Mouse (Mus musculus) left cerebral cortex, postnatal 4 days (tissue): ENCODE measurements around the gene Sept8. TPM values are rescaled to one million over a fixed set of nuclear protein-coding genes. Genes with fewer than 3 reads are reported as not detected.
"Not testable (repeated sequence)": the region's sequence is repeated elsewhere in the genome, so short reads cannot be mapped to it uniquely, and the experiment has no call there.

Source experiments
- DNase-seq: peaks from one replicate; pipeline ENCODE4 v3.0.0-alpha.2; 2022
- intact Hi-C: fragments of 180-260 bp; cut with DNase I; formaldehyde crosslinking; loops from one replicate; pipeline ENCODE4 v1.15.1; 2025
- total RNA-seq, 2 experiments: library from RNA; stranded (reverse); gene quantifications; 2 replicates each; pipeline ENCODE4 v1.2.3; 2021

The Sept8 gene
- total RNA-seq, 2 experiments from 2014 or later = 53.7 to 54.5 TPM

DNA sequence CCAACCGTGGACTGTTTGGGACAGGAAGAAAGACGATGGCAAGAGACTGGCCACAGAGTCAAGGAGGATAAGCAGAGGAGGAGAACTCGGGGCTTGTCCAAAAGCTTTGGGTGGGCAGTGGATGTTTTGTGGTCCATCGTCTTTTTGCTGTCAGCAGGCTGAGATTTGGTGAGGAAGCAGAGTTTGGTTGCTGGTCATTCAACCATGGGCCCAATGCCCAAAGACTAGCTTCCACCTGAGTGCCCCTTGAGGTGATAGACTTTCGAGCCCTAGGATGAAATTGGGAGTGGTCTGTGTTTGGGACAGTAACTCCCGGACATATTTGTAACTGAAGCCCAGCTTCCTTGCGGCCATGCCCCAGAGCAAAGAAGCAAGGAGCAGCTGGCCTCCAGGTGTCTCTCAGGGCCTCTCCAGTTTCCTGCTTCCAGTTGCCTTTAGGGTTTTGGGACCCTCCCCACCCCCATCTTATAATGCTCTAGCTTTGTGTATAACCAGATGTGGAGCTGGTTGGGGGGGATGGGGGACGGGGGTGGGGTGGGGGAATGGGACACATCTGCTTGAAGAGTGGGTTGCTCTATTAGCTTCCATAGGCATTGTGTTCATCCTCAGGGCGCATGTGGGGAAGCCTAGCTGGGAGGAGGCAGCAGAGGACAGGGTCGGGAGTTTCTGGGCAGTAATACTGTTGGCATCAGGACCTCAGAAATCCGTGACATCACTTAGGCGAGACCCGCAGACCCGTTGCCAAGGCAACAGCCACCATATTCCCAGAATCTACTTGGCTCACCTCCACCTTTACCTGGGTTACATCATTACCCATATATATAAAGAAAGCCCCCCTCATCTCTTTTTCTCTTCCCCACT, 4.7 kb downstream of the Sept8 start:
- no peak for DNase-seq
- intact Hi-C loops = no loop called here

DNA sequence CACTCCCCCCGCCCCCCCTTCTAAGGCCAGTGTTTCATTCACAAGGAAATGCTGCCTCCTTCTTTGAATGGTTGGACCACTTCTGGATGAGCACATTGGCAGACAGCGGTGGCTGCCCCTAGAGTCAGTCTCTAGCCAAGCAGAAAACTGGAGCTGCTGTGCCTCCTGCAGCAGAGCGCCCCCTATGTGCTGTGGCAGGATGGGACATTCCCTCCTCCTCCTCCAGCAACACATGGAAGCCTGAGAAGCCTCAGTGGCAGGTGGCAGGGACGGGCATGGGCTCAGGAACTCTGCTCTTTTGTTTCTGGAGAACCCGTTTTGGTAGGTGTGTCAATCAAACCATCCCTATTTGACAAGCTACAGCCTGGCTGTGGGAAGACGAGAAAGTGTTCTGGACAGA, 5.8 kb downstream of the Sept8 start:
- intact Hi-C loops = no loop called here
- DNase-seq = no peak

DNA sequence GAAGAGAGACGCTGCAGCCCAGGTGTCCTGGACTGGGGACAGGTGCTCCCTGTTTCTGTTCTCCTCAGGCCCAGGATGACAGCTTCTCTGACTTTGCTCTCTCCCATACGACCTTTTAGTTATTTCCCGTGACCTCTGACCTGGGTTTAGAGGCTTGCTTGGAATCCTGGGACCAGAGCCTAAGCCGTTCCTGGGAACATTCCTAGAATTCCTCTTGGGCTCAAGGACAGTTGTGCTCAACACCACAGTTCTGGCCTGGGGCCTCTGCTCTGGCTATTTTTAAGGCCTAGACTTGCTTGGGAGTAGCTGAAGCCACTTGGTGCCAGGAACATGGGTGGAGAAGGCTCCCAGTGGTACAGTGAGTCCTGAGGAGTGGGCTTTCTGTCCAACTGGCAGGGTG, 6.4 kb downstream of the Sept8 start:
- DNase-seq = no peak
- intact Hi-C loops = no loop called here

DNA sequence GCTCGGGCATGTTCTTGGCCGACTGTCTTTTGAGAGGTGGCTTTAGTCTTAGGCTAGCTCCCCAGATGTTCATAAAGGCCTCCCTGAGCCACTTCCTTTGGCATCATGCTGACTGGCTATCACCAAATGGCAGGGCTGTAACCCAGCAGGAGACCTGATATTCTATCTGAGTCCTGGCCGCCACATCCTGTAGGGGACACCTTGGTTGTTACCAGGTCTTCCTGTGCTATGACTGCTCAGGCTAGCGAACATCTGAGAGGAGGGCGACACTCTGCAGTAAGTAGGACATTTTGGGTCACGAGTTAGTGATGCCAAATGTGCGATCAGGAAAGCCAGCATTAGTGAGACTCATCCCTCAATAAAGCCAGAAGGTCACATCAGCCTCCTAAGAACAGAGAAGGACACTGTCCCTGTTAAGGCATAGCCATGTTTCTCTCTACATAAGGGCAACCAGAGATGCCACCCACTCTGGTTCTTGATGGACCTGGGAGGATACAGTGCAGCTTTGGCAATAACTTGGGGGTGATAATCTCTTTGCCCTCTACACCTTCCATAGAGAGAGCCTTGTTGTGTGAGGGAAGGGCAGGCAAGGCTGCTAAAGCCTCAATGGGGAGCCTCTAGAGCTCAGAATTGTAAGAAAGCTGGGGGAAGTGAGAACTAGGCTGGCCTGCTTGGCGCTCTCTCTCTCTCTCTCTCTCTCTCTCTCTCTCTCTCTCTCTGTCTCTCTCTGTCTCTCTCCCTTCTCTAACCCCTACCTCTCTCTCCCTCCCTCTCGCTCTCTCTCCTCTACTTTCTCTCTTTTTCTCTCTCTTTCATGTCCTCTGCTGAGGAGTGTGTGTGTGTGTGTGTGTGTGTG, 9.6 kb downstream of the Sept8 start:
- DNase-seq = no peak
- intact Hi-C loops = no loop called here

DNA sequence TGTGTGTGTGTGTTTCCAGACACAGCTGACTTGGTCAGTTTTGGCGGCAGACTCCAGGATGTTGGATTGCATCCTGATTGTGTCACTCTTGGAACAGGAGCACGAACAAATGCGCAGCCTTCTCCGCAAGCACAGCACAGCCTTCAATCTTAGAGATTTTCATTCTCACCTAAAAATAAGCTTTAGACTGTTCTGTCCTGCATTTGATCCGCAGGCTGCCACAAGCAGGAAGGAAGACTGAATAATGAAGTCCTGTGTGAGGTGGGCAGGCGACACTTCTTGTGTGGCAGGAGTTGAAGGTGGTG, 10.1 kb downstream of the Sept8 start:
- DNase-seq = no peak
- intact Hi-C loops = no loop called here

DNA sequence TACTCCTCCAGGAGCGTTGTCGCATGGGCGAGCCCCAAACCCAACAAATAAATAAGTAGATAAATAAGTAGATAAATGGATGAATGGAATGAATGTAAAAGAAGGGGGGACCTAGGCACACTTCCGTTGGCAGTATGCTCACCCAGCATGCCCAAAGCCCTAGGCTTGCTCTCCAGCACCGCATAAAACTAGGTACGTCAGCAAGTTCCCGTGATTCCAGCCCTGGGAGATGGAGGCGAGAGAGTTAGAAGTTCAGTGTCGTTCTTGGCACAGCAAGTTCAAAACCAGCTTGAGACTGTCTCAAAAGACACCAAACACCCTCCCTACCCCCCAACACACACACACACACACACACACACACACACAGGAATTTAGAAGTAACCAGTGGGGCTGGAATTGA, 10.9 kb downstream of the Sept8 start:
- intact Hi-C loops = no loop called here
- DNase-seq = no peak

DNA sequence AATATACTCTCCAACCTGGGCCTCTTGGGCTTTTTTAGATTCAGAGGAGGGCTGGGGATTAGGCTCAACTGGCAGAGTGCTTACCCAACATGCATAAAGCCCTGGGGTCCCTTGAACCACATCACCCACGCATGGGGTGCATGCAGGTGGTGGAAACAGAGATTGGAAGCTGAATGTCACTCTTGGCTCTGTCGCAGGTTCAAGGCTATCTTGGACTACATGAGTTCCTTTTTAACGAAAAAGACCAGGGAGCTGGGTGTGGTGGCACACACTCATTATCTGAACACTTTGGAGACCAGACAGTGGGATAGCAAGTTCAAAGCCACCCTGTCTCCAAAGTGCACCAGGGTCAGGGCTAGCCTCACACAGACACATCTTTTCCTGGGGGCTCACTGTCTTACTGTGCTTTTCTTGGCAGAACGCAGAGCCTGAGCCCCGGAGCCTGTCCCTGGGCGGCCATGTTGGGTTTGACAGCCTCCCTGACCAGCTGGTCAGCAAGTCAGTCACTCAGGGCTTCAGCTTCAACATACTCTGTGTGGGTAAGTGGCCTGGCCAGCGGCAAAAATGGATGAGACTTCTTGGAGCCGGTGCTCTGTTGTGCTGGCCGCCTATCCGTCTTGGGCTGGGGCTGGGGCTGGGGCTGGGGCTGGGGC, 12.6 kb downstream of the Sept8 start:
- DNase-seq = no peak
- intact Hi-C loops = no loop called here

DNA sequence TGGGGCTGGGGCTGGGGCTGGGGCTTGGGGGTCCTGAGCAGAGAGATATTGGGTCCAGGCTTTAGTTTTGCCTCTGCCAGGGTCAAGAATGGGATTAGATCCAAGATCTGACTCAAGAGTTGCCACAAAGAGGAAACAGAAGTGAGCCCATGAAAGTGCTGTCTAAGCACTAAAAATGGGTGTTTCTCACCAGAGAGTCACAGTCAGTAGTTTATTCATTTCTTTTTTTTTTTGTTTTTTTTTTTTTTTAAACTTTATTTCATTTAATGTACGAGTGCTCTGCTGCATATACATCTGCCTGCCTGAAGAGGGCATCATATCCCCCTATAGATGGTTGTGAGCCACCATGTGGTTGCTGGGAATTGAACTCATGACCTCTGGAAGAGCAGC, 13.2 kb downstream of the Sept8 start:
- intact Hi-C loops = no loop called here
- DNase-seq = no peak

DNA sequence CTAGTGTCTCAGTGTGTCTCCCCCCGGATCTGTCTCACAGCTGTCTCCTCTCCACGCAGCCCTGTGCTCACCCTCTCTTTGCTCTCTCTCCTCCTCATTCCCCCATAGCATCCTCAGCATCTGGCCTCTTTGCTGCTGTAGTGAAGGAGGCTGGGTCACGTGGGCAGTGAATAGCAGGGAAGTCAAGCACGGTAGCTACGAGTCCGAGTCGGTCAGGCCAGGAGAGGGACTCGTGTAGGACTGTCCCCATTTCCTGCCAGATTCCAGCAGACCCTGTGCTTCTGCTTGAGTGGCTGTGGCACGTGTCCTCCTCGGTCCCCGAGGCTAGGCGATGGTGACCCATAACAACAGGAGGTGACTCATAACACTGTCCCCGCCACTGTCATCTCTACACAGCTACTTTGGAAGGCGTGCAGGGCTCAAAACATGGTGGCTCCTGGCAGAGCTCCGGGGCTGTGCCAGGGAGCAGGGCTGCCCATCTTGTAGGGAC, 20.0 kb downstream of the Sept8 start:
- intact Hi-C loops = no loop called here
- DNase-seq = peak; percentile 60

DNA sequence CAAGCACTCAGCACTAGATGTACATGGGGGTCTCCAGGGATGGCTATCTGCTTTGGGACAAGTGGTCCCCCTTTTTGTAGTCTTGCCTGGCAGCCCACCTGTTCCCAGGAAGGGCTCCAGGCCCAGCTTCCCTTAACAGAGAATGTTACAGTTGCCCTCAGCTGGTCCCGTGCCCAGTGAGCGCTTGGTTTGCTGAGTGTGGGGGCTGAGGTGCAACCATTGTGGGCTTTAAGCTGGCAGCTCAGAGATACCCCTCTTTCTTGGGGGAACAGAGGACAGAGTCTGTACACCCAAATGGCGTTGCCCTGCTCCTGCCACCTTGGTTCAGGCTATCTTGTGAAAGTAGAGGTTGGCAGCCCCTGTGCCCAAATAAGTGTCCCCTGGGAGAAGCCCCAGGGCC, 21.3 kb downstream of the Sept8 start:
- no peak for DNase-seq
- intact Hi-C loops = no loop called here

DNA sequence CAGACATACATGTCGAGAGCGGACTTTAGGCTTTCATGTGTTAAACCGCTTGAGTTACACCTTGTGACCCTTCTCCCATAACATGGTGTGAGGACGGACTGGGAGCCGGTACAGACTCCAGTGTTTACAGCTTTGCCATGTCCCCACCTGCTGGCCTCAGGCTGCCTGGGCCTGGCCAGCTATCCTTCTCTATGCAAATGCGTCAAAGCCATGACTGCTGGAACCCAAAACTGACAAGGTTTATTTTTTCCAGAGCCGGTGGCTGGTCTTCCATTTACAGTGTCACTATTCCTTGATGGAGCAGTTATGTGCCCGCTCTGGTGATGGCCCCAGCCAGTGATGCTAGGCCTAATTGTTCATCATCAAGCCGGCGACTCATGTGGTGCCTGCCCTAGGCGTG, 22.2 kb downstream of the Sept8 start:
- no peak for DNase-seq
- intact Hi-C loops = no loop called here

DNA sequence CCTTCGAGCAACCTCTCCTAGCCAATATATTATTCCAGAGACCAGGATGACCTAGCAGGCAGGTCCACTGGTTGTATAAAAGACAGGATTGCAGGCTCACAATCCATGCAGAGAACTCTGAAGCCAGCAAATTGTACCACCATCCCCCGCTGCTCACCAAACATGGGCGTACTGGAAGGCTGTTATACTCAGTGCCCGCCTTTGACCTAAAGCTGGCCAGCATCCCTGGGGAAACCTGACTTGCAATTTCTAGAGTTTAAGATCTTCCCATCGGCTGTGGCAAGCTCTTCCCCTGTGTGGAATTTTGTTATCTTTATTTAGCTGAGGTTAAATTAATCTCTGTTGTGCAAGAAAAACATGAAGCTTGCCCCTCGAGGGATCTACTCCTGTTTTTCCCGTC, 24.0 kb downstream of the Sept8 start:
- intact Hi-C loops = no loop called here
- no peak for DNase-seq

DNA sequence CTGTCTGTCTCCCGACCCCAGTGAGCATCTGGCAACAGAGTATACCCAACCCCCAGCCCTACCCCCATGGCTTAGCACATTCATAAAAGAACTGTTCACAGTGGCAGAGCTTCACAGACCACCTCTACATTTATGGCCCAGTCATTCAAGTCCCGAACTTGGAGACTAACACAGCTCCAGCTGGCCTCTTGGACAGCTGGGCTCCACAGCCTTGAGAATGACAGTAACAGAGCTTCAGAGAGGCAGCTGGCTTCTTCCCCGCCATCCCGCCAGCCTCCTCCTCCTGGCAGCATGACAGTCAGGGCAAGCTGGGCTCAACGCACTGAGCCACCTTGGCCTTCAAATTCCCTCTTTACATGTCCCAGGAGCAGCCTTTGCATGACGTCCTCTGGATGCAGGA, 27.2 kb downstream of the Sept8 start:
- DNase-seq = peak; percentile 80
- intact Hi-C loops = no loop called here

DNA sequence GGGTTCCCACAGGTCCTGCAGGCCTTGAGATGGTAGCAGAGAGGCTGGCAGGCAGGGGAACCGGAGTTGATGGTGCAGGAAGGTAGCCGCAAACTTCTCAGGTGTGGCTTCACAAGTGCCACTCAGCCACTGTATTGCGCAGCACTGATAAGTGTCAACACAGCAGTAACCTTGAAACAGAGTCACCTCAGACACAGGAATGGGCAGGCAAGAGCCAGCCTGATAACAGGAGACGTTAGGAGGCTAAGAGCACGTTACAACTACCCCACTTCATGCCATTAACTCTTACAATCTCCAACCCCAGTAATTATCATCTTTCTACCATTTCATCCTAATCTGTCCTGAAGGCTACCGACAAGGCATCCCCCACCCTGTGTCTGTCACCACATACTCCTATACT, 28.5 kb downstream of the Sept8 start:
- intact Hi-C loops = no loop called here
- DNase-seq = no peak

DNA sequence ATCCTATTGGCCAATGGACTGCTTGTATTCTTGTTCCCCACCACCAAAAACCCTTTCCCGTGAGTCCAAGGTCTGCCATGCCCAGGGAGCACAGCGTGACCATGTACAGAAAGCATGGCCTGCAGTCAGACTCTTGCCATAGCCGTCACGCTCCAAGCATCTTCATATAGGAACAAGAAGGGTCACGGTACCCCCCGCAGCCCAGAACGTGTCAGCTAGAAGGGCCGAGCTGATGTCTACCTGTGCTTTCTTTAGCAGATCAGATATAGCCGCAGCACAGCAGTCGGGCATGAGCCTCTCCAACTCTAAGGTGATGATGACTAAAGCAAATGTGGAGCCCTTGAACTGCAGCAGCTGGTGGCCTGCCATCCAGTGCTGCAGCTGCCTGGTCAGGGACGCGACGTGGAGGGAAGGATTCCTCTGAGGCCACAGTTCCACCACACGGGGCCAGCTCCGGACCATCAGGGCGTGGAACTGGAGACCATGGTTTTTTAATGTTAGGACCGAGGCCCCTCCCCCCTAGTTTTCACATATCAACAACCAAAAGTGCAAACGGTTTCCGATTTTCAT, 29.1 kb downstream of the Sept8 start:
- no peak for DNase-seq
- intact Hi-C loops = no loop called here

DNA sequence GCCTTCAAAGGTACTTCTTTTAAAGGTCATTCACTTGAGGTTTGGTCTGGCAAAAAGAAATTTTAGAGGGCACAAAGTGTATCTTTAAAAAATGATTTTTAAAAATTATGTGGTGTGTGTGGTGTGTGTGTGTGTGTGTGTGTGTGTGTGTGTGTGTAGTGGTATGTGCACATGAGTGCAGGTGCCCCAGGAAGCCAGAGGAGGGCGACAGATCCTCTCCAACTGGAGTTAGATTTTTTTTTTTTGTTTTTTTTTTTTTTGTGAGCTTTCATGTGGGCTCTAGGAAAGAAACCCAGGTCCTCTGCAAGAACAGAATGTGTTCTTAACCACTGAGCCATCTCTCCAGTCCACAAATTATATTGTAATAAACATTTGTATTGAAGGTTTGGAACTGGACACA, 31.7 kb downstream of the Sept8 start:
- intact Hi-C loops = no loop called here
- DNase-seq = no peak

DNA sequence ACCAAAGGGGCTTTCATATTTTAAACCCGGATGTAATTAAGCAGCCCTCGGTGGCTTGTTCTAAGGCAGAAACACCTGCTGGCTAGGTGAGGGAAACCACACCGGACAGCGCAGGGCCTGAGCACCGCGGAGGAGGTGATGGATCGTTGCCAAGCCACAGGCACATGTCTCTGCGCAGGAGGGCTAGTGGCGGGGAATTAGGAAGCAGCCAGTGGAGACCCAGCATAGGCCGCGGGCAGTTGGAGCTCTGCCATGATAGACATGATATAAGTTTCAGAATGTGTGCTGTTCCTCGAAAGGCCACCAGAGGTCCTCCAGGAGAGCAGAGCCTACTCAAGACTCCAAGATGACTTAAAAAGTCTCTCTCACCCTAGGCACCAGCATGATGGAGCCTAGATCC, 32.7 kb downstream of the Sept8 start:
- DNase-seq = peak; percentile 70
- intact Hi-C loops = no loop called here

DNA sequence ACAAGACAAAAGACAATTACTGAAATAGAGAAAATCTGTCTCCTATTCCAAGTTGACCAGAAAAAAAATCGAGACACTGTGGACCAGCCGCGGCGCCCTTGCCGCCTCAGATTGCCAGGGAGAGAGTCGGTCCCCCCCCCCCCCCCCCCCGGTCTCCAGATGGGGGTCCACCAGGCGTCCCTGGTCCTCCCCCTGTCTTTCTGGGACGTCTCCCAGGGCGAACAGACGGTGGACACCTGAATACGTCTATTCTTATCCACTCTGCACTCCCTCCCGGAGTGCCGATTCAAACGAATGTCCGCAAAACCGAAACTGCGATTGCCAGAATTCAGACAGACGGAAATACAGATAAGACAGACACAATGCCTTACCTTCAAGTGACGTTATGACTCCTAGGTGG, 37.5 kb downstream of the Sept8 start:
- intact Hi-C loops, DNase-seq: not testable (repeated sequence)

DNA sequence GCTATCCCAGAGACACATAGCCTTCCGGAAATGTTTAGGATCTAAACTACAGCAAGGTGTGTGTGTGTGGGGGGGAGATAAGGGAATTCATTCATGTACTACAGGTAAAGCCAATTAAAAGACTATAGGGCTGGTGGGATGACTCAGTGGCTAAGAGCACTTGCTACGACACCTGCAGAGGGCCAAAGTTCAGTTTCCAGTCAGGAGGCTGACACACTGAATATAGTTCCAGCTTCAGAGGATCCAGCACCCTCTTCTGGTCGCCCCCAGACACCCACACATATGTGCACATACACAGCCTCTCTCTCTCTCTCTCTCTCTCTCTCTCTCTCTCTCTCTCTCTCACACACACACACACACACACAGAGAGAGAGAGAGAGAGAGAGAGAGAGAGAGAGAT, 38.9 kb downstream of the Sept8 start:
- intact Hi-C loops, DNase-seq: not testable (repeated sequence)

DNA sequence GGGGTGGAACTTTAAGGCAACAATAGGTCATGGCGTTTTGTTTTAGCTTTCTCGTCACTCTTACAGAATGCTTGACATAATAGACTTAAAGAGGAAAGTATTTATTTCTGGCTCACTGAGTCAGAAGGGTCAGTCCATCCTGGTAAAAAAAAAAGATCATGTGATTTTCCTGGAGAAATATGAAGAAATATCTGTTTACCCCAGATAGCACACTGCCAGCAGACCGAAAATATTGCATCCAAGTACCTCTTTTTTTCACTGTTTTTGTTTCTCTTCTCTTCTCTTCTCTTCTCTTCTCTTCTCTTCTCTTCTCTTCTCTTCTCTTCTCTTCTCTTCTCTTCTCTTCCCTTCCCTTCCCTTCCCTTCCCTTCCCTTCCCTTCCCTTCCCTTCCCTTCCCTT, 40.9 kb downstream of the Sept8 start:
- DNase-seq, intact Hi-C loops: not testable (repeated sequence)

DNA sequence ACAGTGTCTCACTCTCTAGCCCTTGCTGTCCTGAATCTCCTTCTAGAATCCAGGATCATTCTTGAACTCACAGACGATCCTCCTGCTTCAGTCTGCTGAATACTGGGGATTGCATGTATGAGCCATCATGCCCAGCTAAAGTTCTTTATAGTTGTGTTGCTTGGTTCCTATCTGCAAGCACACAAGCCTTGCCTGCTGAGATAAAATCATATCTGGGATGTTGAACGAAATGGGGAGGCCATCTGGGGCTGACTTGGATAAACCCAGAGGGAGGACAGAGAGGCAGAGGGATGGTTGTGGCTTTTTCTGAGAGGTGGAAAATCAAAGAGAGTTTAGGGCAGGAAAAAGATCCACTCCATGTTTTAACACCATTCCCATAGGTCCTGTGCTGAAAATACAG, 42.9 kb downstream of the Sept8 start:
- no peak for DNase-seq
- intact Hi-C loops = no loop called here
